Mouse (Mus musculus) layer of hippocampus, postnatal 10 days (tissue): ENCODE data around the gene Homer2. TPM values are rescaled to one million over a fixed set of nuclear protein-coding genes. Genes with fewer than 3 reads are reported as not detected.

Source experiments
- DNase-seq, 2 experiments: peaks; one replicate each; pipeline ENCODE4 v3.0.0; 2021; ENCODE audit warnings: low spot score in 2 of 2
- total RNA-seq, 2 experiments: library from RNA; stranded (reverse); gene quantifications; 2 replicates each; pipeline ENCODE4 v1.2.3; 2021

The Homer2 gene
- total RNA-seq, 2 experiments from 2014 or later, result 96.8 to 103 TPM

- peak in 1 of 2 experiments; percentile 39 for DNase-seq
Observed at GRCm38 (mm10) chr7:81654946-81655718, 52.2 kb downstream of the Homer2 start.

GRCm38 (mm10) chr7:81653988-81654387 is 53.3 kb downstream of the Homer2 start:
- no peak for DNase-seq

- no peak for DNase-seq
Observed at GRCm38 (mm10) chr7:81652296-81652695, 55.0 kb downstream of the Homer2 start.

- no peak for DNase-seq
Observed at GRCm38 (mm10) chr7:81651284-81651683, 56.0 kb downstream of the Homer2 start.

GRCm38 (mm10) chr7:81649270-81649669 is 58.1 kb downstream of the Homer2 start:
- DNase-seq, result no peak

GRCm38 (mm10) chr7:81647959-81648358 is 59.4 kb downstream of the Homer2 start:
- no peak for DNase-seq

- no peak for DNase-seq
Observed at GRCm38 (mm10) chr7:81644551-81645235, 62.6 kb downstream of the Homer2 start.

- no peak for DNase-seq
Observed at GRCm38 (mm10) chr7:81641101-81641500, 66.2 kb downstream of the Homer2 start.

- no peak for DNase-seq
Observed at GRCm38 (mm10) chr7:81632586-81632985, 74.7 kb downstream of the Homer2 start.

- no peak for DNase-seq
Observed at GRCm38 (mm10) chr7:81631261-81631660, 76.1 kb downstream of the Homer2 start.

GRCm38 (mm10) chr7:81626460-81626859 is 80.9 kb downstream of the Homer2 start:
- peak in 1 of 2 experiments; percentile 36 for DNase-seq

- no peak for DNase-seq
Observed at GRCm38 (mm10) chr7:81623767-81624166, 83.6 kb downstream of the Homer2 start.

GRCm38 (mm10) chr7:81622793-81623192 is 84.5 kb downstream of the Homer2 start:
- no peak for DNase-seq

- no peak for DNase-seq
Observed at GRCm38 (mm10) chr7:81615031-81615430, 92.3 kb downstream of the Homer2 start.

GRCm38 (mm10) chr7:81612856-81613635 is 94.3 kb downstream of the Homer2 start:
- DNase-seq, result no peak

GRCm38 (mm10) chr7:81610125-81610524 is 97.2 kb downstream of the Homer2 start:
- DNase-seq, result no peak

- DNase-seq, result no peak
Observed at GRCm38 (mm10) chr7:81606452-81606851, 100.9 kb downstream of the Homer2 start.

- no peak for DNase-seq
Observed at GRCm38 (mm10) chr7:81605489-81605888, 101.8 kb downstream of the Homer2 start.

GRCm38 (mm10) chr7:81604991-81605390 is 102.3 kb downstream of the Homer2 start:
- DNase-seq, result no peak

GRCm38 (mm10) chr7:81599379-81600280 is 107.7 kb downstream of the Homer2 start:
- no peak for DNase-seq

- no peak for DNase-seq
Observed at GRCm38 (mm10) chr7:81597660-81598059, 109.7 kb downstream of the Homer2 start.
